Mouse (Mus musculus) lung, adult 2 months (tissue): ENCODE measurements around the gene Grk3.

Experiments used
- CTCF ChIP-seq: fragments of 200-500 bp; IDR thresholded peaks from 2 replicates; pipeline ENCODE4 v1.5.1; 2011; ENCODE audit warnings: mild to moderate bottlenecking, low read length, control low read depth; ENCODE audit not compliant: insufficient read depth
- POLR2A ChIP-seq: fragments of 200-500 bp; IDR thresholded peaks from 2 replicates; pipeline ENCODE4 v1.6.1; 2011; ENCODE audit warnings: low read depth, mild to moderate bottlenecking, control low read depth, low read length, borderline replicate concordance; ENCODE audit errors: extremely low read depth

- TF ChIP-seq CTCF (peak; percentile 91), POLR2A (no peak)
Measured at GRCm38 (mm10) chr5:112870729-112871128, 144.9 kb downstream of the Grk3 start.
